Mouse (Mus musculus) gastrocnemius, postnatal 14 days (tissue): ENCODE measurements around the gene Defb29. TPM values are rescaled to one million over a fixed set of nuclear protein-coding genes. Genes with fewer than 3 reads are reported as not detected.

Experiments used
- DNase-seq: peaks from one replicate; pipeline ENCODE4 v3.0.0; 2021; ENCODE audit warnings: mixed read lengths
- intact Hi-C: fragments of 180-260 bp; cut with DNase I; formaldehyde crosslinking; loops from one replicate; pipeline ENCODE4 v1.15.1; 2025; ENCODE audit warnings: low total_unique reads
- long read RNA-seq, 2 experiments: library from polyadenylated mRNA; stranded (forward); transcript quantifications; one replicate each; pipeline ENCODE4 v2.0.0; 2021
- total RNA-seq, 2 experiments: library from RNA; stranded (reverse); gene quantifications; 2 replicates each; pipeline ENCODE4 v1.2.3; 2021

Defb29 gene
- not detected for total RNA-seq
- long read RNA-seq, experiment 1: 0 reads
- long read RNA-seq, experiment 2: 0 reads

DNA sequence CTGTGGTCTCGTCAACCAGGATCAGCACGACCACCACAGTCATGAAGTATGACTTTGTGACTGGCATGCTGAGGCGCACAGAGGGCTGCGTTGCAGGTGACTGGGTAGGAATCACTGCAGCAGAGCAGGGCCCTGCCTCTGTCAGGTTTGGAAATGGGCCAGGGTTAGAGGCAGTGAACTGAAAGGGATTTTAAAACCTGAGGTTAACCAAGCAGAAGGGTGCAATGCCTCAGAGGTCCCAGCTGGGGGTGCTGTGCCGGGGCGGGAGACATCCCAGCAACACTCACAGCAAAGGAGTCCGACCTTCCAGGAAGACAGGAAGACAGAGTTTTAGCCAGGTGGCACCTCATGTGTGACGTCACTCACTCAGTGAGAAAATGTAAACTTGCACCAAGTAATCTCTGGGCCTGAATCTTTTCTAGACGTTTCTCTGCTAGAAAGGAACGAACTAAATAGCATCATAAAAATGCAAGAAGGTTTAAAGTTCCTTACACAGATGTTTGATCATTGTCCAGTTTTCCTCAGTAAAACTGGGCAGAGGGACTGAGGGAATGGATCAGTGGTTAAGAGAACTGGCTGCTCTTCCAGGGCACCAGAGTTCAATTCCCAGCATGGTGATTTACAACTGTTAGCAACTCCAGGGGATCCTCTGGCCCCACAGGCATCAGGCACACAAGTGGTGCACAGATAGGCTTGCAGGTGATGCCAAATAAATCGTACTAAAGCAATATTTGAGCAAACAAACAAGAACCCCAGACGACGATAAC is at the start of gene Defb29:
TSS of gene Defb29 (minus strand) at position 155 of the 767 bp plus-strand sequence.
- DNase-seq: no peak

DNA sequence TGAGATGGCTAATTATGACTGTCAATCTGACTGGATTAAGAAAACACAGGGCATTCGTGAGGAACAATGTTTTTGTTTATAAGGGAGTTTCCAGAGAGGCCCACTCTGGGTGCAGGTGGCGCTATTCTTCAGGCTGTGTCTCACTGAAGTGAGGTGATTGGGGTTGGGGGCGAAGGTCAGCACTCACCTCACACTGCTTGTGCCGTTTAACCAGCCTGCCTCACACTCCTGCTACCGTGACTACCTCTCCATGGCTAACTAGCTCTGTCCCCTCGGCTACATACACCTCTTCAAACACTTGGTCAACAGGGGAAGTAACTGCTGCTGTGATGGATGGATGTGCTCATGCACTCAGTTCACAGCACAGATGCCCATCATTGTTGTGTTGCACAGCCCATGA is 49.1 kb upstream of the Defb29 start:
- intact Hi-C loops: no loop called here
- DNase-seq: no peak

More for the DNA sequence above, at the start of gene Defb29:
- intact Hi-C loops: loop anchor here (10.0 kb wide), 1 partner anchor 65 kb away; the partner anchor contains the start of gene Defb20

DNA sequence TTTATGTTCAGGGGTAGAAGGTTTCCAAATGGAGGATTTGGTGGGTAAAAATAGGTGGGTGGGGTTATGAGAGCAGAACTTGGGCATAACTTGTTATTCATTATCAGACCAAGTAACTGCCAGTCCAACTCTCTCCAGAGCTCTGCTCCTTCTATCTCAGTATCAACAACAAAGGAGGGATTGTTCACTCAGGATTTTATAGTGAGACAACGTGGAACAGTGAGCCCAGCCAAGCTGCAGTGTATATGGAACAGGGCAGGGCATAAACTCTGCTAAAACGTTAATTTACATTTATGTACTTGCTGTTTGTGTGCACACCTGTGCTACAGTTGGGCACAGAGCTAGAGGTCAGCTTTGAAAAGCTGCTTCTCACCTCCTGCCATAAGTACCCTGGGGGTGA is 48.6 kb upstream of the Defb29 start:
- intact Hi-C loops: no loop called here
- DNase-seq: no peak

DNA sequence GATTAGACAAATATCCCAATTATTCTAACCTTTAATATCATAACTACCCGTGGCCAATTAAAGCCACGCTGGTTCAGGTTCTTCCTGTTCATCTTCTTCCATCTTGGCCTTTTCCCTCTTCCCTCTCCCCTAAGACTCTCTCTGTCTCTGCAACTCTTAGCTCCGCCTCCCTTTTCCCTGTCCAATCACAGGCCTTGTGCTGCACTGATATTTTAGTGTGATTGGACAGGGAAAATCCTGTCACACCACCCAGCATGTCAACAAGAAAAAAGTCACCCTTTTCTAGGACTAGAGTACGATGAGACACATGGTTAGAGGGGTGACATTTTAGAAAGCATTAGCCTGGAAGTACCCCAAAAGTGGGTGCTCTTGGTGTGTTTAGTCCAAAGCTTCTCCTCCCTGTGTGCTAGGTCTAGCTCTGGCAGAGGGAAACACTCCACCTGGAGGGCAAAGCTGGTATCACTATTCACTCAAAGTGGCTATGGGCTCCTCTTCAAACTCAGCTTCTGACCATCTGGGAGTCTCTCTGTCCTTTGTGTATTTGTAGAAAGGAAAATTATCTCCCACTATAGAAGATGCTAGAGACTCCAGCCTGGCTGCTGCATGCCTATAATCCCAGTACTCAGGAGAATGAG is 47.1 kb upstream of the Defb29 start:
- intact Hi-C loops: no loop called here
- no peak for DNase-seq

DNA sequence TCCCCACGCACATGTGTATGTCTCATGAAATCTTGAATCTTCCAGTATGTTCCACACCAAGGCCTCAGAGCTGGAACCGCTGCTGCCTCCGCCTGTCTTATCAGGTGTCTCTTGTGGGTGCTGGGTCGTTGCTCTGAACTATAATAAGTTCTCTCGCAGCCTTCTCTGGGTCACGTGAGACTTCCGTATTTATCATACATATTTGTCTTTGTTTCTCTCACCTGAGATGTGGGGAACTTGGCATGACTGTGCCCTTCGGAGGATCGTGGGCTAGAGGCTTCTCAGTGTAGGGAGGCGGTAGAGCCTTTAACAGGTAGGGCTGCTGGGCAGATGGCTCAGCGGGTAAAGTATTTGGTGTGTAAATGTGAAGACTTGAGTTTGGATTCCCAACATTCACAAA is 40.7 kb upstream of the Defb29 start:
- intact Hi-C loops: no loop called here
- no peak for DNase-seq

DNA sequence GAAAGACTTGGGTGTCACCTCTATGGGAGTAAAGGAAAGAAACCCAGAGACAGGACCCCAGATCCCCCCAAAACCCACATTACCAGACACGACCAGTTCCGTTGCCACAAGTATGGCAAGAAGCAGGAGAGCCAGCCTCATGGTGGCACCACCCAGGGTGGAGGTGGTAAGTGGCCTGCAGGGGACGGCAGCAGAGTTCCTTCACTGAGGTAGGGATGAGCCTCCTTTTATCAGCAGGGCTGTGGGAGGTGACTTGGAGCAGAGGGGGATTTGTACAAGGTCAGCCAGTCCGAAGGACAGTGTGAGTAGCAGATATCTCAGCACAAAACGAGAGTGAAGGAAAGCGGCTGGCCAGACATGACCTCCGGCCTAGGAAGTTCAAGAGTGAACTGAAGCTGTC is 40.2 kb upstream of the Defb29 start, which contains the start of gene Defb19:
TSS of gene Defb19 (minus strand) at position 206 of the 400 bp plus-strand sequence.
- intact Hi-C loops: no loop called here
- DNase-seq: no peak

DNA sequence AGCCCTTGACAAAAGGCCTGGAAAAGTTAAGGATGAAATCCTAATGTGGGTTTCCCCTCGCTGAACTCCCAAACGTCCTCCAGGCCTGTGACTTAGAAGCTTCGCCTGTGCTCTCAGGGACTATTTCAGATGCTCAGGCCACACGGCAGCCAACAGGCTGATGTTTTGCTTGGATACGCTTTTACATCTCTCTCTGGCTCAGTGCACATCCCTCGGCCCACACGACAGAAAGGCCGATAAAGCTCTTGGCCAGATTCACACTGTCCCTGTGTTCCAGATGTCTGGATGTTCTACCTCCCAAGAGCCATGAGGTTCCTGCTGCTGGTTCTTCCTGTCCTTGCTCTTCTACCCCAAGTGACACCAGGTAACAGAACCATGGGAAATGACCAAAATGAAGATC is 33.6 kb upstream of the Defb29 start:
- intact Hi-C loops: no loop called here
- no peak for DNase-seq

DNA sequence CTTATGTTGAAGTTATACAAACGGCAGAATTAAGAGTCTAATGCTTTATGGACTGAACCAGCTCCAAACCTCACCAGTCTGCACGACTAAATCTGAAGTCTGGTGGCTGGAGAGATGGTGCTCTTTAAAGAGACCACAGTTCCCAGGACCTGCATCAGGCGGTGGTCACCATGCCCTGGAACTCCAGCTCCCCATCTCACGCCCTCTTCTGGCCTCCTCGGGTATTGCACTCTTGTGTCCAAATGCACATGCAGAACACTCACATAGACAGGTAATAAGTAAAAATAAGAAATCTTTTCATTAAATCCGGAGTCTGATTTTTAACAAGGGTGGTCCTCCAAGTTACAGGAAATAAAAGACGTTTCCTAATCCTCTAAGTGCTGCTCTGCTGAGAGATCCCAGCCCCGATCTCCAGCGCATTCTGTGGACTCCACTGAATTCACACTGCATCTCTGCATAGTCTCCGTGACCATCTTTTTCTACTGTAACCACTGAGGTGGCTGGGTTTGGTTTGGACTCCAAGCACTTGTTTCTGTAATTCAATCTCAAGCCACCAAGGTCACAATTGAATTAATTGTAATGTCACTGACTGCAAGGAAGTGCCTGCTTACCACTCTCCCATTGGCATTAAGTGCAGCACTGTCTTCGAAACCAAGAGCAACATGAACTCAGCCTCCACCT is 32.4 kb upstream of the Defb29 start, which contains the start of gene Defb21:
TSS of gene Defb21 (plus strand) at position 631 of the 681 bp plus-strand sequence.
- DNase-seq: no peak
- intact Hi-C loops: no loop called here

DNA sequence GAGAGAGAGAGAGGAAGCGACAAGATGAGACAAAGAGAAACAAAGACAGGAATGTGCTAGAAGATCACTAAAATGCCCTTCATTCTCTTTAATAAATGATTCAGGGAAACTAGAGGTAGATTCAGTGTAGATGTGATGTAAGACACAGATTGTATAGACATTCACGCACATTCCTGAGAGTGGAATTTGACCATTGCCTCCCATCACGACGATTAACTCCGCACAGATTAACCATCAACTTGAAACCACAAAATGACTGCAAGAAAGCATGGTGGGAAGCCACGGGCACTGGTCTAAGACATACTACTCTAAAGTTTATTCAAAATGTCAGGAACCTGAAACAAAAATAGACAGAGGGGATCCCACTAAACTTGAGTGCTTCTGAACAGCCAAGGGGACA is 30.4 kb upstream of the Defb29 start:
- intact Hi-C loops: no loop called here
- DNase-seq: no peak

DNA sequence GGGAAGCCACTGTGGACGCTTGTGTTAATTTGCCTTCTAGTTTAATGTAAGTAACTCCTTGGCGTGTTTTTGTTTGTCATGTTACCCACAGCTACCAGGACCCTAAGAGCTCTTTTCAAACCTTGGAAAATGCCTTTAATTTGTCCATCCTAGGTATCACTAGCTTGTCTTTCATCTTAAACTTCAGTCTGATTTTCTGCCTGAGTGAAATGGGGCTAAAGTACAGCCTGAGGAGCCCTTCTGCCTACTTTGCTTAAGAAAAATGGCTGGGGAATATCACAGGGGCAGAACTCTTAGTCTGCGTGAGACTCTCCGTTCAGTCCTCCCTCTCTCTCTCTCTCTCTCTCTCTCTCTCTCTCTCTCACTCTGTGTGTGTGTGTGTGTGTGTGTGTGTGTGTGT is 30.0 kb upstream of the Defb29 start:
- intact Hi-C loops: no loop called here

DNA sequence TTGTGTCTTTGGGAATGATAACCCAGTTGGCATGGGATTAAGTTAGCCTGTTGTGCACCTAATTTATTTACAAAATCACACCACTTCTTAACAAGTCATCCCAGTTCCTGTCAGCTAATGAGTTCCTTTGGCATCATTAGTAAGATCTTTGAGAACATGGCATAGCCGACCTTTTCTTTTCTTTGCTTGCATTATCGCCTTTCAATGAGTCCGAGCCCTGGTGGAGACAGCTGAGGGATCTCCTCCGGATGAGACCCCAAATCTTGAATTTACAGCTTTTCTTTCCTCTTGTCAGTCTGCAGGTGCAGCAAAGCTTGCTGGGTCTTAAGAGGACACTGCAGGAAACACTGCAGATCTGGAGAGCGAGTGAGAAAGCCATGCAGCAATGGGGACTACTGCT is 29.1 kb upstream of the Defb29 start, which contains the start of gene Gm17416:
TSS of gene Gm17416 (plus strand) at position 301 of the 400 bp plus-strand sequence.
- intact Hi-C loops: no loop called here
- DNase-seq: no peak

More for the DNA sequence above, 30.0 kb upstream of the Defb29 start:
- DNase-seq: no peak

DNA sequence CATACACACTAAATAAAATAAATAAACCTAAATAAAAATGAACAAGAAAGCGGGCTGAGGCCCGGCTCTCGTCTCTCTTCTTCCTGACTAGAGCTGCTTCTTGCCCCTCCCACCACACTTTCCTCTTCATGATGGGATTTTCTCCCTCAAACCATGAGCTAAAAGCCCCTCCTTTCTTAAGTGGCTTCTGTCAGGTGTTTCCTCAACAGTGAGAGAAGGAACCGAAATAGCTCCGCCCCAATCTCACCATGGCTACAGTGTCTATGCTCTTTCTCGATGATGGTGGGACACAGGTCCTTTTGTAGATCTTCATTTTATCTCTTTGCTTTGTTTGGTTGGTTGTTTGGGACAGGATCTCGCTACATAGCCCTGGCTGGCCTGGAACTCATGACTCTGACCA is 16.8 kb upstream of the Defb29 start:
- intact Hi-C loops: no loop called here
- DNase-seq: no peak

DNA sequence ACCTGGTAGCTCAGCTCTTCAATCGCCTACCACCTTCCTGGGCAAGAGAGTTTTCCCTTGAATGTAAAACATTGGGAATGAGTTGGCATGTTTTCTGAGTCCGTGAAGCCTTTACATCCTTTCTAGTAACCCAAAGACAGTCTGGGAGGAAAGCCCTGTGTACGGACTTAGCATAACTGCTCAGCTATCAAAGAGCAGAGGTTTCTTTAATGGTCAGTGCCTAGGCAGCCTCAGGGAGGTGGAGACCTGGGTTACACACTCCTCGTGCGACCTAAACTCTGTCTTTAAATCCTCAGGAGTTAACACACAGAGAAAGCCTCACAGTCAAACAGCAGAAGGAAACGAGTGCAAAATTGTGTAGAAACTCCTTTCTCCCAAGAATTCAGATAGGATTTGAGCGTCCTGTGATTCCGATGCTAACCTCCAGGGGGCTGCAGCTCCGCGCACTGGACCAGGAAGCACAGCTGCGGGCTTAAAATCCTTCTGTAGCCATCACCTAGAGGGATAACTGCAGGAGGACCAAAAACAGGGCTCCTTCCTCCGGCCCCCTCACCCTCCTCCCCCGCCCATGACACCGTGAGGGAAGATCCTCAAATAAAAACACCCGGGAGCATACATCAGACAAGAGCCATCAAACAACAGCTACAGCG is 14.0 kb upstream of the Defb29 start:
- intact Hi-C loops: no loop called here
- peak; percentile 54 for DNase-seq

DNA sequence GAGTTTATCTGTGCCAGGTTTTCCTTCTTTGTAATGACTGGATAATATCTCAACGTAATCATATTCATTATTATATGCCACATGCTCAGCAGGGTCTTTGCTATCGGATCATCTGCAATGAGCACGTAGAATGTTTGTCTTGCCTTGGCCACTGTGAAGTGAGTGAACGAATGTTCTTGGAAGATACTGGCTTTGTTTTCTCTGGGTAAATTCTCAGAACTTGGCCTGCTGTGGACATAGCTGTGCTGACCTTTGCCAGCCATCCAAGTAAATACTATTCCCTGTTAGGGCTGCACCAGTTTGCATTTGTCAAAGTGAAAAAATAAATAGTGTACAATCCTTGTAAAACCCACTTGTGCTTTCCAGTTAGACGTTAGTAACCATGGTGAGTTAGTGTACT is 8.2 kb upstream of the Defb29 start:
- intact Hi-C loops: loop anchor here (10.0 kb wide), 1 partner anchor 73 kb away; the partner anchor contains the start of gene Defb20
- no peak for DNase-seq

DNA sequence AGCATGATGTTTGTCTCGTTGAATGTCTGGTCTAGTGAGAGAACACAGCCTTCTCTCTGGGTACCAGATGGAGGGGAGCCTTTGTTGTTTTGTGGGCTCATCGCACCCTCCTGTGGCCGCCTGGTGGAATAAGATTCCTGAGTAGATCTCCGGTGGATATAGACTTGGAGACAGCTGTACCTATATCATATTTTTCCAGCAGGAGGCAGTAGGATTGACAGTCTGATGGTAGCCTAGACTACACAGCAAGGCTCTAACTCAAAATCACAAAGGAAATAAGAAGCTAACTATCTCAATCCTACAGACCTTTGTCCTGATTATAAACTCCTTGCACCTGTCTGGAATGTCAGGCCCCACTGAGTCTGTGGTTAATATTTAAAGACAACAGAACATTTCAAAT is 4.8 kb upstream of the Defb29 start:
- intact Hi-C loops: loop anchor here (10.0 kb wide), 1 partner anchor 70 kb away; the partner anchor contains the start of gene Defb20
- no peak for DNase-seq

DNA sequence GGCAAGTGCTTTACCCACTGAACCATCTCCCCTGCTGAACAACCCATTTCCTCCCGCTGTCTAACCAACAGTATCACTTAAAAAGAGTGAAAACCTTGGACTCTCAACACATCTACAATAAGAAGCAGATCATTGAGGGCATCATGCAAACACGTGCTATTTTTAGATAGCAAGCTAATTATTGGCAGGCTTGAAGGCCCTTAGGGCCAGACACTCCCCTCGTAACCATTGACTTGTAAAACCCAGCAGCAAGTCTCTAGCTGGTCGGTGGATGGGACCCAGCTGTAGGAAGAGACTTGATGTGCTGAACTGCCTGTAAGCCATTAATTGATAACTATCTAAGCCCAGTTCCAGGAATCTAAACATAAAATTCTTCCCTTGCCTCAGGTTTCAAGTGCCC is 3.6 kb upstream of the Defb29 start:
- no peak for DNase-seq
- intact Hi-C loops: loop anchor here (10.0 kb wide), 1 partner anchor 69 kb away; the partner anchor contains the start of gene Defb20

DNA sequence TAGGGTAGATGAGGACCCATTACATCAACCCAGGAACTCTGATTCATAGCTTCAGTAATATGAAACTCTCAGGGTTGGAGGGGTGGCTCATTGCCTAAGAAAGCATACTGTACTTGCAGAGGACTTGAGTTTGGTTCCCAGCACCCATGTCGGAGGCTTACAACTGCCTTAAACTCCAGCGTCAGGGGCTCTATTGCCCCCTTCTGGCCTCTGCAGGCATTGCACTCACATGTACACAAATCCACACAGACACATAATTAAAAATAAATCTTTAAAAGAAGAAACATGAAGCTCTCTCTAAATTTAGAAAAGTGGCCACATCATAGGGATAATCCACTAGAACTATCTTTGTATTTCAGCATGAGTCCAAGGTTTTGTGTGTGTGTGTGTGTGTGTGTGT is 3.0 kb upstream of the Defb29 start:
- DNase-seq: no peak
- intact Hi-C loops: loop anchor here (10.0 kb wide), 1 partner anchor 68 kb away; the partner anchor contains the start of gene Defb20

DNA sequence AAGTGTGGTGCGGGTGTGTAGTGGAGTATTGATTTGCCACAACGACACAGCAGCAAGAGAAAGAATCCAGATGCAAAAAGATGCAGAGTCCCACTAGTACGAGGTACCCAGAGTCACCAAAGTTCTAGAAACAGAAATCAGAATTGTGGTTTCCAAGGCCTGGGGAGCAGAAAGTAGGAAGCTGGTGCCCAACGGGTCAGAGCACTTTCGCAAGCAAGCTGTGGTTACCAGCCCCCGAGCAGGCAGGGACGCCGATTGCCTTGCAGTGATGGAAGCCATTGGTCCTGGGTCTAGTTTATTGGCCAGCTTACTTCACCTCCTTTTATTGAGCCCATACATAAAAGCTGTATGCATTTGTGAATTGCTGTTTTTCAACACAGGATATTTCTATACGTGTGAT is 2.1 kb upstream of the Defb29 start:
- no peak for DNase-seq
- intact Hi-C loops: loop anchor here (10.0 kb wide), 1 partner anchor 67 kb away; the partner anchor contains the start of gene Defb20

DNA sequence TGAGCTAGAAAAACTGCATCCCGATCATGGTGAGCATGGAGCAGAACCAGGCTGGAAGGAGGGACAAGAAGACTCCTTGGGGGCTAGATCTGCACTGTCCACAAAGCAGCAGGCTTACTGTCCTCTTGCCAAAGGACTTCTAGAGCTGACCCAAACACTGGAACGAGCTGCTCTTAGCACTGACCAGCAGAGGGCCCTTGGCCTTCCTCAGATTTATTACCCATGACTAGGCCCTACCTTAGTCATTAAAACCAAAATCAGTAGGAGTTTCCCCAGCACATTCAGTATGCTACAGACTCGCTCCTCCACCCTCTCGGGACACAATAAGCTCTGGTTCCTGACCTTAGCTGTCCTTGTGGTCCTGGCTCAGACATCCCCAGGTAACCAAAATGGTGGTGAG is 21.9 kb downstream of the Defb29 start, which contains the start of gene Defb28:
TSS of gene Defb28 (plus strand) at position 275 of the 400 bp plus-strand sequence.
- intact Hi-C loops: no loop called here
- no peak for DNase-seq
